Comparison of ENCODE assay signal across 10 mouse cellular contexts in the genomic region with DNA sequence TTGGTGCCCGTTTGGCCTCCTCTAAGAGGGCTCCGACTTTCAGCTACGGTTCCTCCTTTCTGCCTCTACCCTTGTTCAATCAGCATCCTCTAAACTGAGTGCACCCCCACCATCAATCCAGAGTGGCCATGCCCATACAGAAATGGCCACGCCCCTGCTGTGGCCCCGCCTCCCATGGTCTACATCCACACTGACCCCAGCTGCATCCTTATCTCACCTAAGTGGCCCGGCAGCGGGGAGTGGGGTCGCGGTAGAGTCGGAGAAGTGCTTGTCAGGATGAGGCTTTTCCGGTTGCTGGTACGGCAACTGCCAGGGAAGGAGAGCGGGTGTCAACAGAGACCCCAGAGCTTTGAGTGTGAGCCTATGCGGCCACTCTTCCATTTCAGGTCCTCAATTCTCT. TPM values are rescaled to one million over a fixed set of nuclear protein-coding genes. Genes with fewer than 3 reads are reported as not detected.
A peak's percentile ranks its signal among the peaks of the same experiment; 100 is the strongest.
DNase-seq lines count a peak whose midpoint lies in the region; ATAC-seq lines count a peak whose summit lies in the region.
"Had no signal": no experiment of that assay in that cellular context is flagged by ENCODE, and none has a peak within 500 bp of the region (broad histone marks: within the 10 kb centered on the region; RNA-seq: fewer than 3 reads in every experiment).

No protein-coding gene starts in this region.

- H3K4me1 ChIP-seq in lung, embryonic 15.5 days = peaks cover 12% of the 10 kb centered on the region
- peaks cover 28% of the 10 kb centered on the region for H3K4me1 ChIP-seq in forebrain, embryonic 14.5 days (ENCODE audit: control insufficient read depth, insufficient read depth, low read length)
- H3K4me1 ChIP-seq in stomach, embryonic 14.5 days (ENCODE audit: control insufficient read depth, insufficient read depth, low read length) = peaks cover 6% of the 10 kb centered on the region; the same call in 1 of the 2 replicates

- WGBS in lung, embryonic 15.5 days = 4% methylated on average over 14 of the region's 14 CpGs
- WGBS in forebrain, embryonic 14.5 days = 11% methylated on average over 14 of the region's 14 CpGs
- WGBS in stomach, embryonic 14.5 days = 5% methylated on average over 14 of the region's 14 CpGs

- no peak overlapping the region for H3K27ac ChIP-seq in lung, embryonic 15.5 days
- H3K27ac ChIP-seq in forebrain, embryonic 14.5 days (ENCODE audit: low read depth, low read length) = peak overlapping the region; percentile 89; the same call in 1 of the 2 replicates
- H3K27ac ChIP-seq in stomach, embryonic 14.5 days (ENCODE audit: low read length) = no peak overlapping the region

- H3K27me3 ChIP-seq in lung, embryonic 15.5 days = peaks cover 80% of the 10 kb centered on the region
- no peaks in the 10 kb centered on the region for H3K27me3 ChIP-seq in forebrain, embryonic 14.5 days (replicated peaks; ENCODE audit: control insufficient read depth, insufficient read depth, low read length)
- H3K27me3 ChIP-seq in stomach, embryonic 14.5 days (ENCODE audit: control insufficient read depth, insufficient read depth, low read length) = peaks cover 39% of the 10 kb centered on the region

- H3K9ac ChIP-seq in lung, embryonic 15.5 days = no peak overlapping the region
- peak overlapping the region; percentile 93; the same call in 1 of the 2 replicates for H3K9ac ChIP-seq in forebrain, embryonic 14.5 days (ENCODE audit: low read length)
- H3K9ac ChIP-seq in stomach, embryonic 14.5 days (replicated peaks; ENCODE audit: low read depth, low read length) = no peak overlapping the region

- H3K9me3 ChIP-seq in lung, embryonic 15.5 days = no peaks in the 10 kb centered on the region
- H3K9me3 ChIP-seq in forebrain, embryonic 14.5 days (replicated peaks; ENCODE audit: control insufficient read depth, low read length) = no peaks in the 10 kb centered on the region
- no peaks in the 10 kb centered on the region for H3K9me3 ChIP-seq in stomach, embryonic 14.5 days (ENCODE audit: control insufficient read depth, low read depth, low read length)

- H3K4me2 ChIP-seq in lung, embryonic 15.5 days = no peak overlapping the region
- H3K4me2 ChIP-seq in forebrain, embryonic 14.5 days (ENCODE audit: low read length) = peak overlapping the region; percentile 80
- H3K4me2 ChIP-seq in stomach, embryonic 14.5 days (replicated peaks; ENCODE audit: low read depth, low read length) = no peak overlapping the region

- H3K4me3 ChIP-seq in lung, embryonic 15.5 days = no peak overlapping the region
- peak overlapping the region; percentile 83 for H3K4me3 ChIP-seq in forebrain, embryonic 14.5 days (ENCODE audit: low read depth, low read length)
- H3K4me3 ChIP-seq in stomach, embryonic 14.5 days (ENCODE audit: low read depth, low read length) = no peak overlapping the region

- no peak for DNase-seq in lung, postnatal 10 days
- peak; percentile 16 for DNase-seq in forebrain, embryonic 14.5 days (ENCODE audit: low spot score)
- DNase-seq in adrenal gland, adult 8-10 months = no peak
- DNase-seq in yolk sac, embryonic 10.5 days (ENCODE audit: low spot score) = no peak
- no peak for DNase-seq in frontal cortex, adult 2 months (ENCODE audit: extremely low spot score in 1 of 2, low spot score in 1 of 2)
- DNase-seq: gastrocnemius, postnatal 14 days; kidney, postnatal 14 days had no signal

- ATAC-seq in lung, embryonic 15.5 days (ENCODE audit: borderline replicate concordance, extremely low read depth, low FRiP score, low TSS enrichment) = peak; percentile 48; the same call in 1 of the 2 replicates
- no peak for ATAC-seq in forebrain, embryonic 14.5 days
- 0 out of 2 replicates have a peak, but pooled peaks have one; percentile 7 for ATAC-seq in megakaryocyte-erythroid progenitor cell, adult 5-6 weeks (replicated peaks; ENCODE audit: low FRiP score, low TSS enrichment, poor library complexity, severe bottlenecking)
- peak; percentile 25; the same call in 1 of the 2 replicates for ATAC-seq in stomach, embryonic 14.5 days (ENCODE audit: insufficient number of reproducible peaks, insufficient read depth, low FRiP score, low read depth)

- no peaks in the 10 kb centered on the region for H3K36me3 ChIP-seq in lung, embryonic 15.5 days
- H3K36me3 ChIP-seq in forebrain, embryonic 14.5 days (ENCODE audit: control insufficient read depth, insufficient read depth, low read length) = peaks cover 13% of the 10 kb centered on the region
- no peaks in the 10 kb centered on the region for H3K36me3 ChIP-seq in stomach, embryonic 14.5 days (ENCODE audit: control insufficient read depth, insufficient read depth, low read length)

RNA-seq across cellular contexts. Expression of a gene that starts 1.7 kb away (rescaled TPM):
- 0.49 TPM in 2 replicates for polyA plus RNA-seq in lung, embryonic 15.5 days (2015; fragmentation: Nextera tagmentation; extraction: Ambion mirVana)
- polyA plus RNA-seq in forebrain, embryonic 14.5 days (2014; fragmentation: Nextera tagmentation; extraction: Ambion mirVana) = 24.5 and 40.2 TPM in 2 replicates
- 0.45 TPM in 1 of 2 replicates, not detected in the other for total RNA-seq in megakaryocyte-erythroid progenitor cell, adult 5-6 weeks (2014; fragmentation: Nextera tagmentation)
- 0.42 TPM in 1 of 2 replicates, not detected in the other for total RNA-seq in megakaryocyte-erythroid progenitor cell, adult 5-6 weeks (2017)
- polyA plus RNA-seq in stomach, embryonic 14.5 days (2014; fragmentation: Nextera tagmentation; extraction: Ambion mirVana) = 2.2 and 3.2 TPM in 2 replicates
- 1 to 10 TPM; 2.1 to 9.2 (median 5.9) TPM for total RNA-seq in adrenal gland, adult 8-10 months (2022)
- polyA plus RNA-seq in frontal cortex, adult 2 months (2012; rRNA removed) = 69.0 and 76.3 TPM in 2 replicates

RNA-seq across cellular contexts. Expression of a gene that starts 11.3 kb away (rescaled TPM):
- 0.12 and 0.13 TPM in 2 replicates for polyA plus RNA-seq in lung, embryonic 15.5 days (2015; fragmentation: Nextera tagmentation; extraction: Ambion mirVana)
- 0.47 and 0.73 TPM in 2 replicates for polyA plus RNA-seq in forebrain, embryonic 14.5 days (2014; fragmentation: Nextera tagmentation; extraction: Ambion mirVana)
- total RNA-seq in megakaryocyte-erythroid progenitor cell, adult 5-6 weeks (2014; fragmentation: Nextera tagmentation) = not detected in 2 replicates
- not detected in 2 replicates for total RNA-seq in megakaryocyte-erythroid progenitor cell, adult 5-6 weeks (2017)
- 0.20 TPM in 1 of 2 replicates, not detected in the other for polyA plus RNA-seq in stomach, embryonic 14.5 days (2014; fragmentation: Nextera tagmentation; extraction: Ambion mirVana)
- under 1 TPM in 2 of 4 experiments, not detected in 2; 0.28 to 0.40 TPM for total RNA-seq in adrenal gland, adult 8-10 months (2022)
- 7.6 and 7.9 TPM in 2 replicates for polyA plus RNA-seq in frontal cortex, adult 2 months (2012; rRNA removed)
- total RNA-seq: gastrocnemius, postnatal 14 days had no signal

RNA-seq across cellular contexts. Expression of a gene that starts 27.1 kb away (rescaled TPM):
- 14.8 and 15.4 TPM in 2 replicates for polyA plus RNA-seq in lung, embryonic 15.5 days (2015; fragmentation: Nextera tagmentation; extraction: Ambion mirVana)
- 4.8 and 5.5 TPM in 2 replicates for polyA plus RNA-seq in forebrain, embryonic 14.5 days (2014; fragmentation: Nextera tagmentation; extraction: Ambion mirVana)
- total RNA-seq in megakaryocyte-erythroid progenitor cell, adult 5-6 weeks (2014; fragmentation: Nextera tagmentation) = 29.1 and 38.8 TPM in 2 replicates
- total RNA-seq in megakaryocyte-erythroid progenitor cell, adult 5-6 weeks (2017) = 26.7 and 42.2 TPM in 2 replicates
- polyA plus RNA-seq in stomach, embryonic 14.5 days (2014; fragmentation: Nextera tagmentation; extraction: Ambion mirVana) = 14.7 and 17.9 TPM in 2 replicates
- 10 to 100 TPM; 12.5 to 28.7 (median 22.2) TPM for total RNA-seq in adrenal gland, adult 8-10 months (2022)
- 5.7 and 6.5 TPM in 2 replicates for polyA plus RNA-seq in frontal cortex, adult 2 months (2012; rRNA removed)

RNA-seq across cellular contexts. Expression of a gene that starts 33.7 kb away (rescaled TPM):
- polyA plus RNA-seq in lung, embryonic 15.5 days (2015; fragmentation: Nextera tagmentation; extraction: Ambion mirVana) = not detected in 2 replicates
- polyA plus RNA-seq in forebrain, embryonic 14.5 days (2014; fragmentation: Nextera tagmentation; extraction: Ambion mirVana) = not detected in 2 replicates
- total RNA-seq in megakaryocyte-erythroid progenitor cell, adult 5-6 weeks (2014; fragmentation: Nextera tagmentation) = not detected in 2 replicates
- total RNA-seq in megakaryocyte-erythroid progenitor cell, adult 5-6 weeks (2017) = not detected in 2 replicates
- polyA plus RNA-seq in stomach, embryonic 14.5 days (2014; fragmentation: Nextera tagmentation; extraction: Ambion mirVana) = not detected in 2 replicates
- total RNA-seq in adrenal gland, adult 8-10 months (2022) = 1 to 10 TPM in 2 of 4 experiments, not detected in 2; 1.7 to 2.3 TPM
- not detected in 2 replicates for polyA plus RNA-seq in frontal cortex, adult 2 months (2012; rRNA removed)
- total RNA-seq: gastrocnemius, postnatal 14 days had no signal

RNA-seq across cellular contexts. Expression of a gene that starts 33.8 kb away (rescaled TPM):
- 1.6 and 3.1 TPM in 2 replicates for polyA plus RNA-seq in lung, embryonic 15.5 days (2015; fragmentation: Nextera tagmentation; extraction: Ambion mirVana)
- polyA plus RNA-seq in forebrain, embryonic 14.5 days (2014; fragmentation: Nextera tagmentation; extraction: Ambion mirVana) = 0.74 and 0.99 TPM in 2 replicates
- 193 and 197 TPM in 2 replicates for total RNA-seq in megakaryocyte-erythroid progenitor cell, adult 5-6 weeks (2014; fragmentation: Nextera tagmentation)
- 162 and 228 TPM in 2 replicates for total RNA-seq in megakaryocyte-erythroid progenitor cell, adult 5-6 weeks (2017)
- polyA plus RNA-seq in stomach, embryonic 14.5 days (2014; fragmentation: Nextera tagmentation; extraction: Ambion mirVana) = 2.3 and 2.4 TPM in 2 replicates
- total RNA-seq in adrenal gland, adult 8-10 months (2022) = under 1 TPM in 2 of 4 experiments, not detected in 2; 0.22 to 0.24 TPM
- polyA plus RNA-seq in frontal cortex, adult 2 months (2012; rRNA removed) = 0.17 and 0.38 TPM in 2 replicates
